Mouse (Mus musculus): Measurements from ENCODE around the gene Fam174a. TPM values are rescaled to one million over a fixed set of nuclear protein-coding genes. Genes with fewer than 3 reads are reported as not detected.

Fam174a gene
- polyA plus RNA-seq (2014; fragmentation: Illumina TruSeq; extraction: RNeasy Lipid Tissue Mini Kit (QIAGEN cat#74804); ENCODE audit: low read depth, low replicate concordance): 30.4 TPM

DNA sequence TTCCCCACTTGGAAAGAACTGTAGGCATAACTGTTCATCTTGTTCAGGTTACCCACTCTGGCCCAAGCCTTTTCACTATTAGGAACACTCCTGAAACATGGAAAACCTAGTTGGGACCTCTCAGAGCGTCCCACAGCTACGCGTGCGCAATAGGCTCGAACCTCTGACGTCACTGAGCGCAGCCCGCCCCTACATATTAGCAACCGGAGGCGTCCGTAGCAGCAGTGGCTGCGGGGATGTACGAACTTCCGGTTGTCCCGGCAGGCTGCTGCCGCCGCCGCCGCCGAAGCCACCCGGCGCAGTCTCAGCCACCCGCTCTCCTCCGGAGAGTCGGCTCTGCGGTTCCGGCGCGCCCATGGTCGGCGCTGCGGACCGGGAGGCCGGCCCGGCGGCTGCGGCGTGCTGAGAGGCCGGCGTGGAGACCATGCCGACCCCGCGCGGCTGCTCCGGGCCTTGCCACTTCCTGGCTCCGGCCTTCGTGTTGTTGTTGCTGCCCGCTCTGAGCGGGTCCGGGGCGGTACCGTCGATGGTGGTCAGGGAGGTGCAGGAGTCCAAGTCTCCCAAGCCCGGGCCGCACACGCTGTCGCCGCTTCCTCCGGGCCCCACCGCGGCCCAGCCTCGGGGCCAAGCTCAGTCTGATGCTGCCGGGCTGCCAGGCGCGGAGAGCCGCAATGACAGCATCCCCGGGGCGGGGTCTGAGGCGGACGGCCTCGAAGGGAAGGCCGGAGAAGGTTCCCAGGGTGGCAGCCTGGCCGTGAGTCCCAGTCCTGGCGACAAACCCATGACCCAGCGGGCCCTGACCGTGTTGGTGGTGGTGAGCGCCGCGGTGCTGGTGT, at the start of gene Fam174a:
Gene Fam174a, plus strand, starts transcription at position 231 of the 836 bp plus-strand sequence.

All from heart, adult 10 weeks (tissue).